Mouse (Mus musculus) forebrain, embryonic 15.5 days (tissue): ENCODE measurements around the gene Gipc1. TPM values are rescaled to one million over a fixed set of nuclear protein-coding genes. Genes with fewer than 3 reads are reported as not detected.
A peak's percentile ranks its signal among the peaks of the same experiment; 100 is the strongest.

ENCODE experiments used
- ATAC-seq: fragments of 200-750 bp; cut with Nextera tagmentation; replicated peaks from 2 replicates; pipeline ENCODE4 v1.8.0; 2017; ENCODE audit warnings: mild to moderate bottlenecking, moderate TSS enrichment, moderate library complexity
- H3K27ac ChIP-seq: fragments of 300-500 bp; sonication (generic); replicated peaks from 2 replicates; pipeline ENCODE4 v1.5.1; 2015; ENCODE audit warnings: mild to moderate bottlenecking, inconsistent platforms
- H3K27me3 ChIP-seq: fragments of 300-500 bp; sonication (generic); 2 replicates; pipeline ENCODE4 v1.6.1; 2015; ENCODE audit warnings: inconsistent platforms
- H3K36me3 ChIP-seq: fragments of 300-500 bp; sonication (generic); 2 replicates; pipeline ENCODE4 v1.6.1; 2015; ENCODE audit warnings: mild to moderate bottlenecking, inconsistent platforms
- H3K4me1 ChIP-seq: fragments of 300-500 bp; sonication (generic); 2 replicates; pipeline ENCODE4 v1.6.1; 2015; ENCODE audit warnings: inconsistent platforms
- H3K4me2 ChIP-seq: fragments of 300-500 bp; sonication (generic); replicated peaks from 2 replicates; pipeline ENCODE4 v1.6.1; 2015; ENCODE audit warnings: mild to moderate bottlenecking, inconsistent platforms
- H3K4me3 ChIP-seq: fragments of 300-500 bp; sonication (generic); 2 replicates; pipeline ENCODE4 v1.5.1; 2015; ENCODE audit warnings: mild to moderate bottlenecking, inconsistent platforms
- H3K9ac ChIP-seq: fragments of 300-500 bp; sonication (generic); replicated peaks from 2 replicates; pipeline ENCODE4 v1.6.1; 2015; ENCODE audit warnings: mild to moderate bottlenecking, inconsistent platforms
- H3K9me3 ChIP-seq: fragments of 300-500 bp; sonication (generic); 2 replicates; pipeline ENCODE4 v1.6.1; 2016; ENCODE audit warnings: inconsistent platforms
- WGBS: fragments of 180-500 bp; shearing (Covaris S2); methylation state at CpG from one replicate; pipeline ENCODE4 v1.1.7; 2015; ENCODE audit warnings: mixed read lengths; 5-methylcytosine and 5-hydroxymethylcytosine counted together
- polyA plus RNA-seq: library from polyadenylated mRNA; unstranded; fragments of >200 nt; fragmentation: Nextera tagmentation; extraction: Ambion mirVana; gene quantifications from 2 replicates; pipeline ENCODE4 v1.2.1, GENCODE M21; 2015

The Gipc1 gene
- polyA plus RNA-seq, 1 experiment from 2014 or later, result 161 TPM

DNA sequence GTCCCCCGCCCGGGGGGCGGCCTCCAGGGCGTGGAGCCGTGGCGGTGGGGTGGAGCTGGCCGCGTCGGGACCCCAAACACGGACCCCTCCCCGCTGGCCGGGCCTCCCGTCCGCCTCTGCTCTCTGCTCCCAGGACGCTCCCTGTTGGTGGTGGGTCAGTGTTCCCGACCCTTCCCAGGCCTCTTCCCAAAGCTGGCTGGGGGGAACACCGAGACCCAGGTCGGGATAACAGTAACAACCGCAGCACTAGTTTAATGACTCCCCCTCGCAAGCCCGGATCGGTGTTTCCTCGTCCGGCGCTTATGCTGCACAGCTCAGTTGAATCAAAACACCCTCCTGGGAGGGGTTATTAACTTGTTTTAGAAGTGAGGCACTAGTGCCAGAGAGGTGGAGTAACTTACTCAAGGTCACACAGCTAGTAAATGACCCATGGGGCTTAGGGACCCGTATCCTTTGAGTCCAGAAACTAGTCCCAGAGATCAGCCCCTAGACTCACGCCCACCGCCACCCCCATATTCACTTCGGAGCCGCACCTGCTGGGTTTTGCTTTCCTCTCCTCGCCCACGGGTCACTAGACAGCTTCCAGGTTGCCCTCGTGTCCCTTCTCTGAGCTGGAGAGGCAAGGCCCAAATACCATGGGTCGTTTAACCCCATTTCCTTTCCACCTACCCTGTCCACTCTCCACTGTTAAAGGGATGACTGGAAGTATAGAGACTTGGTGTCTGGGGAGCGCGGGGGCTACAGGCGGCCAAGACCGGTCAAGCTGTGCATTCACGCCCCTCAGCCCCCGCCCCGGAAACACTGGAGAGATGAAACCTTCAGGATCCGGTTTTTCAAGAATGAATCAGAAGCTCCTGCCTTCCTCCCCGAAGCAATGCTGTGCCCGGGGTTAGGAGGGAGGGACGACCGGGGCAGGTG is 526 bp downstream of the Gipc1 start:
- Histone ChIP-seq H3K36me3 (no peaks in the 10 kb centered on the region; the same call in 1 of the 2 replicates), H3K4me1 (peaks cover 25% of the 10 kb centered on the region), H3K27me3 (no peaks in the 10 kb centered on the region), H3K4me3 (peak overlapping the region; percentile 64), H3K9me3 (no peaks in the 10 kb centered on the region), H3K27ac (peak overlapping the region; percentile 38), H3K9ac (peak overlapping the region; percentile 67), H3K4me2 (peak overlapping the region; percentile 71)
- ATAC-seq, result no peak; the same call in 1 of the 2 replicates
- 3% methylated on average over 46 of the region's 46 CpGs for WGBS

DNA sequence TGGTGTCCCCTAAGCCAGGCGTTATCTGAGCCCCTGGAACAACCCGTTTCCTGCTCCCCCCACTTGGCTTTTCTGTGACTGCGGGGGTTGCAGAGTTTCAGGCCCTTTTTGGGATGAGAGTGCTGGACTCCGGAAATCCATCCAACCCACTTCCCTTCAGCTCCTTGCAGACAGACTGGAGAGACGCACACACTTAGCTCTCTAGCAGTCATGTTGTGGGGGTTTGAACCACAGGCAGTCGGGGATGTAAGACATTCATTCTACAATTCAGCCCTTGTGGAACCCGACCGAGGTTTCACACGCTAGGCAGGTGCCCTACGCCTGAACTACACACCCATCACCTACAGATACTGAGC is 1.2 kb downstream of the Gipc1 start:
- WGBS, result 50% methylated on average over 10 of the region's 10 CpGs
- ATAC-seq, result no peak
- H3K9me3 ChIP-seq, result no peaks in the 10 kb centered on the region
- H3K27me3 ChIP-seq, result no peaks in the 10 kb centered on the region
- peak overlapping the region; percentile 71 for H3K4me2 ChIP-seq
- H3K4me3 ChIP-seq, result peak overlapping the region; percentile 64
- no peaks in the 10 kb centered on the region; the same call in 1 of the 2 replicates for H3K36me3 ChIP-seq
- peak overlapping the region; percentile 67 for H3K9ac ChIP-seq
- H3K27ac ChIP-seq, result no peak overlapping the region
- peaks cover 25% of the 10 kb centered on the region for H3K4me1 ChIP-seq

DNA sequence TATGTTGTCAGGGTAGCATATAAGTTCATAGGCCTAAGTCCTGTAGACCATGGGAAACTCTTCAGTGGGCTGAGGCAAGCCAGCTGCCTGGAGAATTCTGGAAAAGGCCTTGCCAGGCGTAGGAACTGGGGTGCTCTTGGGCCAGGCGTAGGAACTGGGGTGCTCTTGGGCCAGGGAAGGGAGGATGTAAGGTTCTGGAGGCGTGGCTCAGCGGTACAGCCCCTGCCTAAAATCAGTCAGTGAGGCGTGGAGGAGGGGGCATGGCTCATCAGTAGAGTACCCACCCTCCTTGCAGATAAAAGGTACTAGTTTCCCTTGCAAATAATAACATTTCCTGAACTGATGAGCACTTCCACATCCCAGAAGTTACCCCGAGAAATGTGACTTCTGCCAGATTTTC is 2.2 kb downstream of the Gipc1 start:
- H3K27ac ChIP-seq, result no peak overlapping the region
- H3K9ac ChIP-seq, result no peak overlapping the region
- peaks cover 27% of the 10 kb centered on the region for H3K4me1 ChIP-seq
- no peaks in the 10 kb centered on the region for H3K9me3 ChIP-seq
- ATAC-seq, result no peak
- no peak overlapping the region for H3K4me3 ChIP-seq
- H3K27me3 ChIP-seq, result no peaks in the 10 kb centered on the region
- no peak overlapping the region for H3K4me2 ChIP-seq
- WGBS, result 94% methylated on average over 6 of the region's 6 CpGs
- no peaks in the 10 kb centered on the region; the same call in 1 of the 2 replicates for H3K36me3 ChIP-seq

- Histone ChIP-seq H3K36me3 (no peaks in the 10 kb centered on the region; the same call in 1 of the 2 replicates), H3K9ac (no peak overlapping the region), H3K9me3 (no peaks in the 10 kb centered on the region), H3K27me3 (no peaks in the 10 kb centered on the region), H3K4me3 (no peak overlapping the region), H3K27ac (no peak overlapping the region), H3K4me1 (peaks cover 41% of the 10 kb centered on the region), H3K4me2 (no peak overlapping the region)
- ATAC-seq, result no peak
- 91% methylated on average over 9 of the region's 9 CpGs for WGBS
Observed at GRCm38 (mm10) chr8:83656043-83656442, 3.6 kb downstream of the Gipc1 start.

GRCm38 (mm10) chr8:83656484-83657246 is 4.2 kb downstream of the Gipc1 start:
- 88% methylated on average over 13 of the region's 13 CpGs for WGBS
- Histone ChIP-seq H3K36me3 (no peaks in the 10 kb centered on the region; the same call in 1 of the 2 replicates), H3K9me3 (no peaks in the 10 kb centered on the region), H3K27me3 (no peaks in the 10 kb centered on the region), H3K9ac (no peak overlapping the region), H3K4me2 (no peak overlapping the region), H3K4me1 (peaks cover 44% of the 10 kb centered on the region), H3K4me3 (no peak overlapping the region), H3K27ac (no peak overlapping the region)
- no peak for ATAC-seq

GRCm38 (mm10) chr8:83660545-83660944 is 8.1 kb downstream of the Gipc1 start:
- peak; percentile 55 for ATAC-seq
- no peaks in the 10 kb centered on the region for H3K27me3 ChIP-seq
- peaks cover 32% of the 10 kb centered on the region for H3K4me1 ChIP-seq
- no peak overlapping the region; the same call in 1 of the 2 replicates for H3K4me2 ChIP-seq
- H3K4me3 ChIP-seq, result no peak overlapping the region
- H3K9me3 ChIP-seq, result no peaks in the 10 kb centered on the region
- H3K9ac ChIP-seq, result no peak overlapping the region
- H3K36me3 ChIP-seq, result no peaks in the 10 kb centered on the region; the same call in 1 of the 2 replicates
- peak overlapping the region; percentile 49 for H3K27ac ChIP-seq
- 11% methylated on average over 8 of the region's 8 CpGs for WGBS

DNA sequence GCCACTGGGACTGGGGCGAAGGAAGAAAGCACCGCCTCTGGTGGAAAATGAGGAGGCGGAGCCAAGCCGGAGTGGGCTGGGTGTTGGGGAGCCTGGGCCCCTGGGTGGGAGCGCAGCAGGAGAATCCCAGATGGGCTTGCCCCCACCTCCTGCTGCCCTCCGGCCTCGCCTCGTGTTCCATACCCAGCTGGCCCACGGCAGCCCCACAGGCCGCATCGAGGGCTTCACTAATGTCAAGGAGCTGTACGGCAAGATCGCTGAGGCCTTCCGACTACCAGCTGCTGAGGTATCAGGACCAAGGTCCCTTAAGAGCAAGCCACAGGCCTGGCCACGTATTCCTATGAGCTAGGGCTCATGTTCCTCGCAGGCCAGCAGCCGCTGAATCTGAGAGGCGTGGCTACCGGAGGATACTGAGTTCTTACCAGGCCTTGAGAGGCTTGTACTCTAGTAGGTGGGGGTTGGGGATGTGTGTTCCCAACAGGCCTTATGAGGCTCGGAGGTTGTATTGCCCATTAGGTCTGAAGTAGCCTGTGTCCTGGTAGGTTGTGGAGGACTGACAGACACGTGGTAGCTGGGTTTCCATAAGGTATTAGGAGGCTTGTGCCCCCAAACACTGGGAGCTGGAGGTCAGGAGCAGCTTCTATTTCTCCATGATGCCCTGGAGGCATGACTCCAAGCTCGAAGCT is 8.7 kb downstream of the Gipc1 start:
- Histone ChIP-seq H3K4me2 (no peak overlapping the region; the same call in 1 of the 2 replicates), H3K27ac (peak overlapping the region; percentile 49), H3K4me1 (peaks cover 35% of the 10 kb centered on the region), H3K4me3 (no peak overlapping the region), H3K9me3 (no peaks in the 10 kb centered on the region), H3K27me3 (no peaks in the 10 kb centered on the region), H3K9ac (no peak overlapping the region), H3K36me3 (no peaks in the 10 kb centered on the region; the same call in 1 of the 2 replicates)
- 17% methylated on average over 21 of the region's 22 CpGs for WGBS
- ATAC-seq, result peak; percentile 2; the same call in 1 of the 2 replicates

- WGBS, result 11% methylated on average over 4 of the region's 4 CpGs
Observed at GRCm38 (mm10) chr8:83662421-83662826, 9.9 kb downstream of the Gipc1 start.

GRCm38 (mm10) chr8:83664096-83664495 is 11.6 kb downstream of the Gipc1 start:
- Histone ChIP-seq H3K9ac (no peak overlapping the region), H3K27me3 (no peaks in the 10 kb centered on the region), H3K27ac (no peak overlapping the region), H3K9me3 (no peaks in the 10 kb centered on the region), H3K4me1 (peaks cover 56% of the 10 kb centered on the region), H3K4me3 (no peak overlapping the region), H3K36me3 (peaks cover under 1% of the 10 kb centered on the region; the same call in 1 of the 2 replicates), H3K4me2 (no peak overlapping the region)
- WGBS, result 88% methylated on average over 13 of the region's 13 CpGs
- no peak for ATAC-seq

More at GRCm38 (mm10) chr8:83662421-83662826, 9.9 kb downstream of the Gipc1 start:
- peaks cover 44% of the 10 kb centered on the region for H3K4me1 ChIP-seq
- H3K9ac ChIP-seq, result no peak overlapping the region
- ATAC-seq, result no peak; the same call in 1 of the 2 replicates
- H3K36me3 ChIP-seq, result no peaks in the 10 kb centered on the region; the same call in 1 of the 2 replicates
- H3K4me2 ChIP-seq, result no peak overlapping the region
- H3K27me3 ChIP-seq, result no peaks in the 10 kb centered on the region
- H3K27ac ChIP-seq, result 0 out of 2 replicates have a peak overlapping the region, but pooled peaks have one; percentile 27
- H3K4me3 ChIP-seq, result no peak overlapping the region
- no peaks in the 10 kb centered on the region for H3K9me3 ChIP-seq

GRCm38 (mm10) chr8:83664931-83665625 is 12.6 kb downstream of the Gipc1 start:
- Histone ChIP-seq H3K4me3 (no peak overlapping the region), H3K36me3 (peaks cover 11% of the 10 kb centered on the region; the same call in 1 of the 2 replicates), H3K4me2 (no peak overlapping the region), H3K4me1 (peaks cover 52% of the 10 kb centered on the region), H3K9me3 (no peaks in the 10 kb centered on the region), H3K27me3 (no peaks in the 10 kb centered on the region), H3K9ac (no peak overlapping the region), H3K27ac (0 out of 2 replicates have a peak overlapping the region, but pooled peaks have one; percentile 23)
- 29% methylated on average over 2 of the region's 2 CpGs for WGBS
- ATAC-seq, result no peak
